Mouse (Mus musculus): ENCODE results near the gene Slc8b1.

GRCm38 (mm10) chr5:120507311-120507710, 3.7 kb upstream of the Slc8b1 start:
- TF ChIP-seq POLR2A (IDR thresholded peaks at IDR 0.05; ENCODE audit: low read depth, low read length) (no peak), CTCF (conservative IDR thresholded peaks at IDR 0.05 in 1 of 2, IDR thresholded peaks at IDR 0.05 in 1 of 2; ENCODE audit: low read depth in 2 of 2, low read length in 2 of 2) (no peak), CHD2 (IDR thresholded peaks at IDR 0.05; ENCODE audit: low read length) (no peak), ZNF384 (IDR thresholded peaks at IDR 0.05; ENCODE audit: low read depth, low read length) (no peak), MAFK (IDR thresholded peaks at IDR 0.05; ENCODE audit: insufficient replicate concordance, low read length) (no peak), USF1 (IDR thresholded peaks at IDR 0.05; ENCODE audit: low read depth, low read length) (no peak), MAX (IDR thresholded peaks at IDR 0.05; ENCODE audit: low read length) (no peak), POLR2AphosphoS2 (IDR thresholded peaks at IDR 0.05; ENCODE audit: low read depth, low read length) (no peak), EP300 (IDR thresholded peaks at IDR 0.05; ENCODE audit: low read length) (no peak), USF2 (conservative IDR thresholded peaks at IDR 0.05; ENCODE audit: low read depth, low read length) (no peak), RAD21 (IDR thresholded peaks at IDR 0.05; ENCODE audit: low read depth, low read length) (no peak), BHLHE40 (IDR thresholded peaks at IDR 0.05; ENCODE audit: low read depth, low read length) (no peak)
